Mouse (Mus musculus): ENCODE measurements around the gene Nfkb2.

- TF ChIP-seq CTCF (IDR thresholded peaks at IDR 0.05; ENCODE audit: control insufficient read depth, insufficient read depth, insufficient read length) (no peak), USF1 (IDR thresholded peaks at IDR 0.05; ENCODE audit: low read depth) (no peak), MAX (IDR thresholded peaks at IDR 0.05) (no peak), MYOD1 (IDR thresholded peaks at IDR 0.05; ENCODE audit: control insufficient read depth, insufficient read length, low read depth) (no peak)
Measured at GRCm38 (mm10) chr19:46333906-46334305, 29.8 kb downstream of the Nfkb2 start.
